Mouse (Mus musculus): Measurements from ENCODE around the gene Gad1. TPM values are rescaled to one million over a fixed set of nuclear protein-coding genes. Genes with fewer than 3 reads are reported as not detected.

Gene Gad1
- total RNA-seq, 2 experiments from 2014 or later: 0.47 to 0.67 TPM

DNA sequence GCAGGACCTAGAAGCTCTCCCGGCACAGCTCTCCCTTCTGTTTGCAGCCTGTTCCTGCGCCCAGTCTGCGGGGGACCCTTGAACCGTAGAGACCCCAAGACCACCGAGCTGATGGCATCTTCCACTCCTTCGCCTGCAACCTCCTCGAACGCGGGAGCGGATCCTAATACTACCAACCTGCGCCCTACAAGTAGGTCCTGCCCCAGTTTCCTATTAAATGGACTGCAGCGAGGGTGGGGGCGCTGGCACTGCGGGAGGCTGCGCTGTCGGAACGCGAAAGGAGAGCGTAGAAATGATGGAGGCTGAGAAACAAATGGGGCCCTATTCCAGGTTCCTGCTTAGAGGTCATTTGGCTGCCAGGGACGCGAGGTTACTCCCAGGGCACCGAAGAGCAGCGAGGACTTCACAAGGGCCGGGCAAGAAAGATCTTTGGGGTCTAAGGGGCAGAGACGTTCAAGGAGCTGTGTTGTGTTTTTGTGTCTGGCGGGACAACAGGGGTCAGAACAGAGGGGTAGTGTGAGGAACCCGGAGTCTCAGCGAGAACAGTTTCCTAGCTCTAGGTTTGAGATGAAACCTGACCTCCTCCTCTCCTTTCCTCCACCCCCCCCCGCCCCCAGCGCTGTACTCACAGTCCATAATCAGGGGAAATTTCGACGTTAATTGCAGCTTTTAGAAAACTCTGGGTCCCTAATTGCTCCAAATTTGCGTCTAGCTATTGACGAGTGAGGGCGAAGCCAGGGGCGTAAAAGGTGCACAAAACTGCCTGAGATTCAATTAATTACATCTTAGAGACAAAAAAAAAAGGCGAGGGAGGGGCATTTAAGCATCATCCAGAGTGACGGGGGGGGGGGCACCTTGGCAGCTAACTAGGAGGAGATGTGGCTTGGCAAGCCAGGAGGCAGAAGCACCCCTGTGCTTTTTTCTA lies 11.1 kb downstream of the Gad1 start:
- intact Hi-C loops (cut with DNase I): no loop called here
- DNase-seq: no peak

GRCm38 (mm10) chr2:70564646-70565315 lies 11.9 kb downstream of the Gad1 start:
- DNase-seq: no peak
- intact Hi-C loops (cut with DNase I): no loop called here

GRCm38 (mm10) chr2:70565651-70566602 lies 13.1 kb downstream of the Gad1 start:
- intact Hi-C loops (cut with DNase I): no loop called here
- DNase-seq: no peak

DNA sequence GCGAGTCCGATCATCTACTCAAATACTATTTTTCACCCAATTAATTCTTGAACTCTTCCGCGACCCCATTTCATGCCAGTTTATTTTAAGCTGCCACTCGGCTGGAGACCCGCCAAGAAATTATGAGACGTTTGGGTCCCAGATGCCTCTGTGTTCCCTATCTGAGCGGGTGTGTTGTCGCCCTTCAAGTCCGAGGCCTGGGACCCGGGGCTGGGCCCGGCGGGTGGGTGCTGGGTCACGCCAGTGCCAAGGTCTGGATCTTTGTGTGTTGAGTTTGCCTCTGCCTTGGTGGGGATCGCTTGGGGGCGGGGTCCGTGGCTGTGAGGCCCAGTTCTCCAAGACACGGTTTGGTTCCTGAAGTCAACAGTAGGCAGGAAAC lies 13.7 kb downstream of the Gad1 start:
- no peak for DNase-seq
- intact Hi-C loops (cut with DNase I): no loop called here

- intact Hi-C loops (cut with DNase I): no loop called here
- peak in 1 of 2 experiments; percentile 56 for DNase-seq
Observed at GRCm38 (mm10) chr2:70567071-70567681, 14.3 kb downstream of the Gad1 start.

DNA sequence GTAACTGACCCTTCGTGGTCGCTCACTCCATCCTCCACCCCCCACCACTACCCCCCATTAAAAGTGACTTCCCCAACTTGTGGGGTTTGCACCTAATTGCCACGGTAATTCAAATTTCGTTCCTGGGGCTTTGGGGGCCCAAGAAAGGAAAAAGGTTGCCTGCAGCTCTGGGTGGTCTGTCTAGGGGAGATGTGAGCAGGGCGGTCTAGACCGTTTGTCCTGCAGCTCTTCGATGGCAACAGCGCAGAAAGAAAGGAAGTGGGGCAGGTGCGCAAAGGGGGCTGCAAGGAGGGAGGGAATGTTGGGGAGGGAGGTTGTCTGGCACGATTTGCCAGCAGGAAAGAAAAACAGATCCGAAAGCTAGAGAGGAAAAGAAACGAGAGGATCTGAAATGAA lies 14.8 kb downstream of the Gad1 start:
- intact Hi-C loops (cut with DNase I): no loop called here
- no peak for DNase-seq

GRCm38 (mm10) chr2:70568198-70568941 lies 15.5 kb downstream of the Gad1 start:
- intact Hi-C loops (cut with DNase I): no loop called here
- no peak for DNase-seq

DNA sequence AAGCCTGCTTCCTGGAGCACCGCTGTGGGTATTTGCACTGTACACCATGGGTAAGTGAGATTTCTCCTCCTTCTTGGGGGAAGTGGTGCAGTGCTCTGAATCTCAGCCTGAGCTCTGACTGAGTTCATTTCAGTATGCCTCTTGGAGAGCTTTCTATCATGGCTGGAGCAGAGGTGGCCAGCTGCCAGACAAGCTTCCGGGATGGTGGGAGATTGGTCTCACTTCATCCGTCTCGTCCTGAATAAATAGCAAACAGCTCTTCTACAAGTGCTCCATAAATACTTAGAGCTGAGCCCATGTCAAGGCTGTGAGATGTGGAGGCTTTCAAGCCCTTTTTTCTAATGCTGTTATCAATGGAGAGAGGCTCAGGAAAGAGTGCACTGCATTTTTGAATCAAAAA lies 18.8 kb downstream of the Gad1 start:
- no peak for DNase-seq
- intact Hi-C loops (cut with DNase I): no loop called here

GRCm38 (mm10) chr2:70572251-70572650 lies 19.4 kb downstream of the Gad1 start:
- no peak for DNase-seq
- intact Hi-C loops (cut with DNase I): no loop called here

DNA sequence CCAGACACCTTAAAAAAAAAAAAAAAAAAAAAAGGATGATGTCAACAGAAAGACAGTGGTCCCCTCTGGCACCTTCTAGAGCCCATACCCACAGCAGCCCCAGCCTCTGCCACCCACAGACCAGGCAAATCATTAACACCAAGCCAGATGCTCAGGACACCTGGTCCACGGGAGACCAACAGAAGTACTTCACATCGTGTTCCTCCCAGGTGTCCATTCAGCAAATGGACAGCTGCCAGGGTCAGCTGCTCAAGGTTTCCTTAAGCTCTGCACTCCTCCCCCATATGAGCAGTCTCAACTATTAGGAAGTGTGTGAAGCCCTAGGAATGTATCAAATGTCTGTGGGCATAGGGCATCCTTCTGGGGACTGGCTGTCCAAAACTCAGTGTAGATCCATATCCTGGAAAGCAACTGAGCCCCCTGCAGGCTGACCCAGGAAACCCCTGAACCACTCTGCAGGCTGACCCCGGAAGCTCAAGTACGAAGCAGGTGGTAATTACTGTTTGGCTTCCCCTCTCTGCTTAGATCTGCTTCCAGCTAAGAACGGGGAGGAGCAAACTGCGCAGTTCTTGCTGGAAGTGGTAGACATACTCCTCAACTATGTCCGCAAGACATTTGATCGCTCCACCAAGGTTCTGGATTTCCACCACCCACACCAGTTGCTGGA lies 20.8 kb downstream of the Gad1 start:
- intact Hi-C loops (cut with DNase I): no loop called here
- no peak for DNase-seq

DNA sequence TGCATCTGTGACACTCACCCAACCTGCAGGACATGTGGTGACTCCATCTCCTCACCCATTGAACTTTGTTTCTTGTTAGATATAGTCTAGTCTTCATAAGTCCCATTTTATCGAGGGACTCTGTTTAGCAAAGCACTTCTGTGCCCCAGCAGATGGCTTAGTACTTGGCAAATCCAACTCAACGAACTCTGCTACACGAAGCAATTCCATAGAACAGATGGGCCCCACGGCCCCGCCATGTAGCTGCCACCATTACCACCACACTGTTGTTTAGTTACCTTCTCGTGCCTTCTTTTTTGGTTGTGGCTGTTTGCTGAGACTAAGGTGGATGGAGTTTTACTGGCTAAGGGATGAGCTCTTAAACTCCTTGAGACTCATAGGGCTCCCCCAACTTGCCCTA lies 35.3 kb downstream of the Gad1 start:
- intact Hi-C loops (cut with DNase I): no loop called here
- DNase-seq: no peak

DNA sequence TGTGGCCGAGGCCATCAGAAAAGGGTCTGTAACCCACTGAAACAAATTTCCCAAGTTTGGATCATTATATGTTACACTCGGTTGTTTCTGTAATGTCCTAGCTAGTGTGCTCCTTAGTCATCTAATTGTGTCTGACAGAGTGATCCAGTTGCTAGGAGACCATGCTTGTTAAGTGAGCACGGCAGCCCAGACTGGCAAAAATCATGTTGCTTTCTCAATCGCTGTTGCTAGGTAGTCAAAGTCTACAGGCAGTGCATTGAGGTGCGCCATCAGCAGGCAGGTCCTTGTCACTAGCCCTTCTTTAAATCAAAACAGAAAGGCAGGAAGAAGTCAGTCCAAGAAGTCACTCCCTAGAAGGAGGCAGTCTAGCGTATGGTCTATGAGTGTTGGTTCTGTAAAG lies 39.6 kb downstream of the Gad1 start:
- intact Hi-C loops (cut with DNase I): no loop called here
- DNase-seq: no peak

- intact Hi-C loops (cut with DNase I): no loop called here
- DNase-seq: no peak
Observed at GRCm38 (mm10) chr2:70593670-70594069, 40.8 kb downstream of the Gad1 start.

DNA sequence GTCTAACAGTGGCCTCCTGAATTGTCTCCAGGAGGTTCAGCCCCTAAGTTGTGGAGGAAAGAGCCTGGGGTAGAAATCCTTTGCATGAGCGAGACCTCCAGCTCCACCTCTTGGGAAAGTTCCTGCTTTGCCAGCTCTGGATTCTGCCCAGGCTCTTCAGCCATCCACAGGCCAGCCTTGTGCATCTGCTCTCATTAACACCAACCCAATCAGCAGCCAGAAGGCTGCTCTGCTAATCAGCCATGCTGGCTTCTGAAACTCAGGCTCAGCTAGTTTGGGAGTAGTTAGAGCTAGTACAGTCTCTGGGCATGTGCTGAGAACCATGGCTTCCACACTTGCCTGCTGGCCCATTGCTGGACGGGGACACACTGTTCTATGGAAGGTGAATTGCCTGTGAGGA lies 43.0 kb downstream of the Gad1 start:
- intact Hi-C loops (cut with DNase I): no loop called here
- no peak for DNase-seq

- intact Hi-C loops (cut with DNase I): no loop called here
Observed at GRCm38 (mm10) chr2:70609769-70610168, 56.9 kb downstream of the Gad1 start.

DNA sequence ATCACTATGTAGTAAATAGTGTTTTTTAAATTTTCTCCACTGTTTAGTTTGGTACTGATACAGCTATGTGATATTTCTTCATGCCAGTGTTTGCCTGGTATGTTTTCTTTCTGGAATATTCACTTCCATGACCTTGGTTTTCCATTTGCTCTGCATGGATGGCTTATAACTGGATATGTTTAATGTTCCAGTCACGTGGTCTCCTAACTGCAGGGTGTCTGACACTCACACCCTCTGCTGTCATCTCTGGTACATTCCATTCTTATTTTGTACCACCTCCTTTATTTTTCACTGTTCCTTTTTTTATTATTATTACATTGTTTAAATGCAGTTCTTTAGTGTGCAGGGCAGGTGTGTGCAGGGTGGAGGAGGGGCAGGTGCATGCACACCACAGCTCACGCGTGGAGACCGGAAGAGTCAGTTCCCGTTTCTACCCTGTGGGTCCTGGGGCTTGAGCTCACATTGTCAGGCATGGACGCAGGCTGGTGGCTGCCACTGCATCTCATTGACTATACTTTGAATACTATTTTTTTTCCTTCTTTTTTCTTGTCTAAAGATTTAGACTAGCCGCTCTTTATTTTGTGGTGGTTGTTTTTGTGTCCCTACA lies 62.0 kb downstream of the Gad1 start:
- no peak for DNase-seq
- intact Hi-C loops (cut with DNase I): no loop called here

More at GRCm38 (mm10) chr2:70609769-70610168, 56.9 kb downstream of the Gad1 start:
- DNase-seq: no peak

- intact Hi-C loops (cut with DNase I): no loop called here
- DNase-seq: no peak
Observed at GRCm38 (mm10) chr2:70616076-70616475, 63.2 kb downstream of the Gad1 start.

DNA sequence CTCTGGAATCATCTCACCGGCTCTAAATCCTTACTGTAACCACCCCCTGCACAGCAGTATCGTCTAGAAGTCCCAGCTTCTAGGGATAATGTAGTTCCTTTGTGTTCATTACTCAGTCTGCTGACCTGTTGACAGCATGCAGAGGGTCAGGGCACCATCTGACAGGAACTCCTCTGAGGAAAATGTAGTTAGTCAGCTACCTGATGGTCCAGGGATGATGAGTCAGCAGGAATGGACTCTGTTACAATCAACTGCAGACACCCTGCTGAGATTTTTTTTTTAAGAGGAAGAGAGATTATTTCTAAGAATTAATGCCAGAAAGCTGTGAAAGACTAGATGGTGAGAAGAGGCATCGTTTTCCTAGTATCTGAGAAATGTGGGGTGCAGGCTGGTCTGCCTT lies 63.7 kb downstream of the Gad1 start:
- intact Hi-C loops (cut with DNase I): no loop called here
- DNase-seq: no peak

Measured in heart, postnatal 10 days (tissue).